Mouse (Mus musculus) erythroblast, embryonic 14.5 days (primary cell): Measurements from ENCODE around the gene Cep170b.

ENCODE experiments used
- GATA1 ChIP-seq: IDR thresholded peaks from 2 replicates; pipeline ENCODE4 v1.6.1; 2012; ENCODE audit warnings: low read length, inconsistent platforms, mixed read lengths
- TAL1 ChIP-seq: IDR thresholded peaks from 3 replicates; pipeline ENCODE4 v1.6.1; 2012; ENCODE audit warnings: low read length, inconsistent platforms, mixed read lengths

- TF ChIP-seq TAL1, result no peak
- TF ChIP-seq GATA1, result no peak
Observed at GRCm38 (mm10) chr12:112794998-112795397, 74.7 kb downstream of the Cep170b start.
